Mouse (Mus musculus): ENCODE results near the gene Olah. TPM values are rescaled to one million over a fixed set of nuclear protein-coding genes. Genes with fewer than 3 reads are reported as not detected.
A peak's percentile ranks its signal among the peaks of the same experiment; 100 is the strongest.

The Olah gene
- total RNA-seq, 1 experiment = not detected

- H3K4me1 ChIP-seq (ENCODE audit: control insufficient read depth in 2 of 2, insufficient read depth in 2 of 2, low read length in 2 of 2, poor library complexity in 1 of 2) = peaks cover 0 to 4% of the 10 kb centered on the region in 2 experiments; a peak in 2 of 4 replicates
- no peak for DNase-seq (ENCODE audit: low read depth, low spot score)
- in situ Hi-C loops (cut with MboI; ENCODE audit: low sequenced_read_pairs in 2 of 2, unreplicated experiment in 2 of 2) = no loop called here
- peak overlapping the region; percentile 72 for H3K27ac ChIP-seq (ENCODE audit: insufficient read depth, low read depth, low read length, poor library complexity, severe bottlenecking)
- H3K9me3 ChIP-seq (ENCODE audit: control insufficient read depth, insufficient read depth, low read depth, low read length) = no peaks in the 10 kb centered on the region
- H3K9ac ChIP-seq (ENCODE audit: insufficient read depth, low read depth, low read length, poor library complexity, severe bottlenecking) = peak overlapping the region; percentile 95
- H3K4me3 ChIP-seq (ENCODE audit: insufficient read depth in 1 of 2, low read depth in 1 of 2, low read length in 2 of 2, poor library complexity in 1 of 2, severe bottlenecking in 1 of 2) = peak overlapping the region; percentile 58 to 72
- TF ChIP-seq CHD2 (IDR thresholded peaks at IDR 0.05; ENCODE audit: low read depth, low read length) (no peak), ZC3H11A (IDR thresholded peaks at IDR 0.05; ENCODE audit: borderline replicate concordance, low read depth, low read length) (no peak), HCFC1 (IDR thresholded peaks at IDR 0.05; ENCODE audit: borderline replicate concordance, insufficient read depth, low read length) (no peak), ZNF384 (IDR thresholded peaks at IDR 0.05; ENCODE audit: low read depth, low read length) (no peak), MAFK (IDR thresholded peaks at IDR 0.05; ENCODE audit: insufficient read depth, low read depth, low read length) (no peak)
- peaks cover 10% of the 10 kb centered on the region for H3K36me3 ChIP-seq (ENCODE audit: control insufficient read depth, insufficient read depth, low read length, poor library complexity, severe bottlenecking)
Observed at GRCm38 (mm10) chr2:3332056-3332455, 65.0 kb downstream of the Olah start.

- Histone ChIP-seq H3K36me3 (ENCODE audit: control insufficient read depth, insufficient read depth, low read length, poor library complexity, severe bottlenecking) (peaks cover 14% of the 10 kb centered on the region), H3K9me3 (ENCODE audit: control insufficient read depth, insufficient read depth, low read depth, low read length) (no peaks in the 10 kb centered on the region), H3K4me3 (ENCODE audit: insufficient read depth in 1 of 2, low read depth in 1 of 2, low read length in 2 of 2, poor library complexity in 1 of 2, severe bottlenecking in 1 of 2) (peak overlapping the region; percentile 58 to 72), H3K4me1 (ENCODE audit: control insufficient read depth in 2 of 2, insufficient read depth in 2 of 2, low read length in 2 of 2, poor library complexity in 1 of 2) (peaks cover 0 to 4% of the 10 kb centered on the region in 2 experiments; a peak in 2 of 4 replicates), H3K27ac (ENCODE audit: insufficient read depth, low read depth, low read length, poor library complexity, severe bottlenecking) (no peak overlapping the region), H3K9ac (ENCODE audit: insufficient read depth, low read depth, low read length, poor library complexity, severe bottlenecking) (peak overlapping the region; percentile 60; the same call in 1 of the 2 replicates)
- in situ Hi-C loops (cut with MboI; ENCODE audit: low sequenced_read_pairs in 2 of 2, unreplicated experiment in 2 of 2) = no loop called here
- no peak for DNase-seq (ENCODE audit: low read depth, low spot score)
- TF ChIP-seq MAFK (IDR thresholded peaks at IDR 0.05; ENCODE audit: insufficient read depth, low read depth, low read length) = no peak
- no peak for TF ChIP-seq ZNF384 (IDR thresholded peaks at IDR 0.05; ENCODE audit: low read depth, low read length)
- no peak for TF ChIP-seq CHD2 (IDR thresholded peaks at IDR 0.05; ENCODE audit: low read depth, low read length)
- TF ChIP-seq HCFC1 (IDR thresholded peaks at IDR 0.05; ENCODE audit: borderline replicate concordance, insufficient read depth, low read length) = no peak
- no peak for TF ChIP-seq ZC3H11A (IDR thresholded peaks at IDR 0.05; ENCODE audit: borderline replicate concordance, low read depth, low read length)
Observed at GRCm38 (mm10) chr2:3331071-3331703, 65.8 kb downstream of the Olah start.

DNA sequence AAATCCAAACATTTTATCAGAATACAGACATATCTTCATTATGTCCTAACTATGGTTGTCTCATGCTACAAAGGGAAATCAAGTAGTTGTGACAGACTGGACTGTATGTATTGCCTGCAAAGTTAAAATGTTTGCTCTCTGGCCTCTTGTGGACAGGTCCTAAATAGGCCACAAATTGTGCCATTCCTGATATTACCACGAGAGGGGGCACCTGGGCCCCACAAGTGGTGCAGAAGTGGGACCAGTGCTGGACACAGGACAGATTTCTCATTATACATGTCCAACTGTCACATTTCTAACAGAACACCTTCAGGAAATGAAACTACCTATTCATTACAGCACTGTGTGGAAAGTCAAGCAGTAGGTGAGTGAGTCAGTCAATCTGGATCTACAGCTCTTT is 69.7 kb downstream of the Olah start:
- in situ Hi-C loops (cut with MboI; ENCODE audit: low sequenced_read_pairs in 2 of 2, unreplicated experiment in 2 of 2) = no loop called here
- DNase-seq (ENCODE audit: low read depth, low spot score) = no peak
- TF ChIP-seq ZNF384 (IDR thresholded peaks at IDR 0.05; ENCODE audit: low read depth, low read length) (0 out of 2 replicates have a peak, but pooled peaks have one; percentile 17), HCFC1 (IDR thresholded peaks at IDR 0.05; ENCODE audit: borderline replicate concordance, insufficient read depth, low read length) (no peak), MAFK (IDR thresholded peaks at IDR 0.05; ENCODE audit: insufficient read depth, low read depth, low read length) (no peak), CHD2 (IDR thresholded peaks at IDR 0.05; ENCODE audit: low read depth, low read length) (no peak), ZC3H11A (IDR thresholded peaks at IDR 0.05; ENCODE audit: borderline replicate concordance, low read depth, low read length) (no peak)
- no peak overlapping the region for H3K27ac ChIP-seq (ENCODE audit: insufficient read depth, low read depth, low read length, poor library complexity, severe bottlenecking)
- H3K4me3 ChIP-seq (ENCODE audit: insufficient read depth in 1 of 2, low read depth in 1 of 2, low read length in 2 of 2, poor library complexity in 1 of 2, severe bottlenecking in 1 of 2) = no peak overlapping the region
- H3K9me3 ChIP-seq (ENCODE audit: control insufficient read depth, insufficient read depth, low read depth, low read length) = no peaks in the 10 kb centered on the region
- H3K4me1 ChIP-seq (ENCODE audit: control insufficient read depth in 2 of 2, insufficient read depth in 2 of 2, low read length in 2 of 2, poor library complexity in 1 of 2) = 0 out of 4 replicates have a peak, but pooled peaks cover 0 to 4% of the 10 kb centered on the region in 2 experiments
- peaks cover 24% of the 10 kb centered on the region for H3K36me3 ChIP-seq (ENCODE audit: control insufficient read depth, insufficient read depth, low read length, poor library complexity, severe bottlenecking)
- H3K9ac ChIP-seq (ENCODE audit: insufficient read depth, low read depth, low read length, poor library complexity, severe bottlenecking) = no peak overlapping the region

GRCm38 (mm10) chr2:3326547-3326946 is 70.5 kb downstream of the Olah start:
- peaks cover 26% of the 10 kb centered on the region for H3K36me3 ChIP-seq (ENCODE audit: control insufficient read depth, insufficient read depth, low read length, poor library complexity, severe bottlenecking)

More at GRCm38 (mm10) chr2:3326547-3326946, 70.5 kb downstream of the Olah start:
- Histone ChIP-seq H3K27ac (ENCODE audit: insufficient read depth, low read depth, low read length, poor library complexity, severe bottlenecking) (no peak overlapping the region), H3K9me3 (ENCODE audit: control insufficient read depth, insufficient read depth, low read depth, low read length) (no peaks in the 10 kb centered on the region), H3K4me3 (ENCODE audit: insufficient read depth in 1 of 2, low read depth in 1 of 2, low read length in 2 of 2, poor library complexity in 1 of 2, severe bottlenecking in 1 of 2) (no peak overlapping the region), H3K9ac (ENCODE audit: insufficient read depth, low read depth, low read length, poor library complexity, severe bottlenecking) (no peak overlapping the region), H3K4me1 (ENCODE audit: control insufficient read depth in 2 of 2, insufficient read depth in 2 of 2, low read length in 2 of 2, poor library complexity in 1 of 2) (0 out of 4 replicates have a peak, but pooled peaks cover 0 to 4% of the 10 kb centered on the region in 2 experiments)
- DNase-seq (ENCODE audit: low read depth, low spot score) = no peak
- in situ Hi-C loops (cut with MboI; ENCODE audit: low sequenced_read_pairs in 2 of 2, unreplicated experiment in 2 of 2) = no loop called here
- no peak for TF ChIP-seq ZC3H11A (IDR thresholded peaks at IDR 0.05; ENCODE audit: borderline replicate concordance, low read depth, low read length)
- no peak for TF ChIP-seq CHD2 (IDR thresholded peaks at IDR 0.05; ENCODE audit: low read depth, low read length)
- TF ChIP-seq ZNF384 (IDR thresholded peaks at IDR 0.05; ENCODE audit: low read depth, low read length) = no peak
- no peak for TF ChIP-seq HCFC1 (IDR thresholded peaks at IDR 0.05; ENCODE audit: borderline replicate concordance, insufficient read depth, low read length)

All from ES-E14 (cell line).